Mouse (Mus musculus) hindbrain, embryonic 10.5 days (tissue): ENCODE results near the gene Olfr130. TPM values are rescaled to one million over a fixed set of nuclear protein-coding genes. Genes with fewer than 3 reads are reported as not detected.

ENCODE experiments used
- DNase-seq: peaks from one replicate; pipeline ENCODE4 v3.0.0-alpha.2; 2017; ENCODE audit warnings: low spot score
- H3K27ac ChIP-seq: fragments of 300-500 bp; sonication (generic); 2 replicates; pipeline ENCODE4 v1.5.1; 2016; ENCODE audit warnings: mild to moderate bottlenecking, moderate library complexity
- H3K27me3 ChIP-seq: fragments of 300-500 bp; sonication (generic); 2 replicates; pipeline ENCODE4 v1.6.1; 2016; ENCODE audit warnings: mild to moderate bottlenecking; ENCODE audit not compliant: poor library complexity, insufficient read depth, severe bottlenecking
- H3K36me3 ChIP-seq: fragments of 300-500 bp; sonication (generic); 2 replicates; pipeline ENCODE4 v1.6.1; 2016; ENCODE audit warnings: mild to moderate bottlenecking, moderate library complexity
- H3K4me1 ChIP-seq: fragments of 300-500 bp; sonication (generic); replicated peaks from 2 replicates; pipeline ENCODE4 v1.6.1; 2016; ENCODE audit warnings: mild to moderate bottlenecking
- H3K4me3 ChIP-seq: fragments of 300-500 bp; sonication (generic); 2 replicates; pipeline ENCODE4 v1.5.1; 2016; ENCODE audit warnings: mild to moderate bottlenecking, moderate library complexity
- H3K9me3 ChIP-seq: fragments of 300-500 bp; sonication (generic); 2 replicates; pipeline ENCODE4 v1.6.1; 2016; ENCODE audit warnings: mild to moderate bottlenecking, moderate library complexity
- WGBS: fragments of 180-500 bp; shearing (Covaris S2); methylation state at CpG from one replicate; pipeline ENCODE4 v1.1.7; 2016; 5-methylcytosine and 5-hydroxymethylcytosine counted together
- polyA plus RNA-seq: library from polyadenylated mRNA; unstranded; fragments of >200 nt; fragmentation: Nextera tagmentation; extraction: Ambion mirVana; gene quantifications from 2 replicates; pipeline ENCODE4 v1.2.1, GENCODE M21; 2016

The Olfr130 gene
- polyA plus RNA-seq = not detected in 2 replicates

- Histone ChIP-seq H3K9me3 (no peaks in the 10 kb centered on the region), H3K4me1 (no peaks in the 10 kb centered on the region), H3K4me3 (no peak within 1 kb of the TSS), H3K27ac (no peak within 1 kb of the TSS), H3K27me3 (no peaks in the 10 kb centered on the region), H3K36me3 (no peaks in the 10 kb centered on the region)
- 90% methylated on average over 1 of the region's 1 CpGs for WGBS
- no peak for DNase-seq
Measured at GRCm38 (mm10) chr17:38063621-38064020, at the start of gene Olfr130. Gene Olfr130 (plus strand): TSS chr17:38063921.

GRCm38 (mm10) chr17:38016341-38016740 is 47.4 kb upstream of the Olfr130 start:
- H3K27ac ChIP-seq = no peak overlapping the region
- H3K36me3 ChIP-seq = no peaks in the 10 kb centered on the region
- no peaks in the 10 kb centered on the region for H3K27me3 ChIP-seq
- WGBS = 87% methylated on average over 2 of the region's 2 CpGs
- H3K4me3 ChIP-seq = no peak overlapping the region
- DNase-seq = no peak
- no peaks in the 10 kb centered on the region for H3K9me3 ChIP-seq
- H3K4me1 ChIP-seq = no peaks in the 10 kb centered on the region

GRCm38 (mm10) chr17:38026297-38026696 is 37.4 kb upstream of the Olfr130 start:
- no peaks in the 10 kb centered on the region for H3K27me3 ChIP-seq
- no peaks in the 10 kb centered on the region for H3K36me3 ChIP-seq
- H3K27ac ChIP-seq = no peak overlapping the region
- no peaks in the 10 kb centered on the region for H3K9me3 ChIP-seq
- H3K4me3 ChIP-seq = no peak overlapping the region
- H3K4me1 ChIP-seq = no peaks in the 10 kb centered on the region
- WGBS = 32% methylated on average over 5 of the region's 5 CpGs
- no peak for DNase-seq

- Histone ChIP-seq H3K27ac (no peak within 1 kb of the TSS), H3K4me3 (no peak within 1 kb of the TSS), H3K9me3 (0 out of 2 replicates have a peak, but pooled peaks cover 2% of the 10 kb centered on the region), H3K36me3 (no peaks in the 10 kb centered on the region), H3K4me1 (no peaks in the 10 kb centered on the region), H3K27me3 (no peaks in the 10 kb centered on the region)
- WGBS = 78% methylated on average over 1 of the region's 1 CpGs
- DNase-seq = no peak
Measured at GRCm38 (mm10) chr17:38059979-38060378, 3.7 kb upstream of the Olfr130 start, which contains the start of gene Olfr129. Gene Olfr129 (minus strand): TSS chr17:38060079.

GRCm38 (mm10) chr17:38082364-38082763 is 18.6 kb downstream of the Olfr130 start:
- no peak for DNase-seq
- Histone ChIP-seq H3K27me3 (no peaks in the 10 kb centered on the region), H3K4me3 (no peak overlapping the region), H3K27ac (no peak overlapping the region), H3K9me3 (no peaks in the 10 kb centered on the region), H3K4me1 (no peaks in the 10 kb centered on the region), H3K36me3 (no peaks in the 10 kb centered on the region)
- 84% methylated on average over 4 of the region's 4 CpGs for WGBS

GRCm38 (mm10) chr17:38088593-38088992 is 24.9 kb downstream of the Olfr130 start, which contains the start of gene Olfr131:
Gene Olfr131 (minus strand): TSS chr17:38088693.
- Histone ChIP-seq H3K9me3 (no peaks in the 10 kb centered on the region), H3K4me3 (no peak within 1 kb of the TSS), H3K36me3 (no peaks in the 10 kb centered on the region), H3K4me1 (no peaks in the 10 kb centered on the region), H3K27me3 (no peaks in the 10 kb centered on the region), H3K27ac (no peak within 1 kb of the TSS)
- no peak for DNase-seq

Other genes with a start within 250 kb of the Olfr130 start
- gene Olfr125, start 231.0 kb upstream of the Olfr130 start, polyA plus RNA-seq = not detected in 2 replicates
- not detected in 2 replicates for gene Olfr126, start 216.4 kb upstream of the Olfr130 start, polyA plus RNA-seq
- gene Olfr127, start 163.5 kb upstream of the Olfr130 start, polyA plus RNA-seq = not detected in 2 replicates
- not detected in 2 replicates for gene Olfr128, start 143.4 kb upstream of the Olfr130 start, polyA plus RNA-seq
- gene Olfr761, start 110.8 kb upstream of the Olfr130 start, polyA plus RNA-seq = not detected in 2 replicates
- gene Olfr129, start 3.8 kb upstream of the Olfr130 start, polyA plus RNA-seq = not detected in 2 replicates
- not detected in 2 replicates for gene Olfr131, start 24.8 kb downstream of the Olfr130 start, polyA plus RNA-seq
- not detected in 2 replicates for gene Olfr132, start 70.6 kb downstream of the Olfr130 start, polyA plus RNA-seq
- gene Olfr133, start 81.4 kb downstream of the Olfr130 start, polyA plus RNA-seq = not detected in 2 replicates
- not detected in 2 replicates for gene Olfr134, start 107.5 kb downstream of the Olfr130 start, polyA plus RNA-seq
- gene Olfr135, start 140.4 kb downstream of the Olfr130 start, polyA plus RNA-seq = not detected in 2 replicates
- gene Olfr138, start 197.1 kb downstream of the Olfr130 start, polyA plus RNA-seq = not detected in 2 replicates
- not detected in 2 replicates for gene Olfr137, start 243.6 kb downstream of the Olfr130 start, polyA plus RNA-seq